Mouse (Mus musculus) brain, embryonic 14.5 days (tissue): ENCODE data around the gene Atp1b1. TPM values are rescaled to one million over a fixed set of nuclear protein-coding genes. Genes with fewer than 3 reads are reported as not detected.

Experiments
- DNase-seq: peaks from one replicate; pipeline ENCODE4 v3.0.0-alpha.2; 2011; ENCODE audit warnings: low read depth
- CTCF ChIP-seq: fragments of 200-500 bp; IDR thresholded peaks from 2 replicates; pipeline ENCODE4 v1.5.1; 2012; ENCODE audit warnings: inconsistent platforms, mild to moderate bottlenecking, moderate library complexity, borderline replicate concordance; ENCODE audit not compliant: insufficient read depth, insufficient read length; ENCODE audit errors: extremely low read depth
- POLR2A ChIP-seq: fragments of 200-500 bp; IDR thresholded peaks from 2 replicates; pipeline ENCODE4 v1.6.1; 2012; ENCODE audit warnings: mild to moderate bottlenecking, inconsistent platforms, borderline replicate concordance; ENCODE audit not compliant: poor library complexity, insufficient read depth, insufficient read length, severe bottlenecking; ENCODE audit errors: extremely low read depth
- polyA plus RNA-seq: library from polyadenylated mRNA; depleted of rRNA; stranded (reverse); fragments of >200 nt; gene quantifications from 2 replicates; pipeline ENCODE4 v1.2.3, GENCODE M21; 2012; rRNA removed

The Atp1b1 gene
- polyA plus RNA-seq, 1 experiment: 126 TPM

GRCm38 (mm10) chr1:164399578-164399977 lies 58.6 kb downstream of the Atp1b1 start:
- no peak for DNase-seq
- TF ChIP-seq POLR2A (no peak), CTCF (no peak)

GRCm38 (mm10) chr1:164397672-164398071 lies 60.5 kb downstream of the Atp1b1 start:
- DNase-seq: peak; percentile 29
- no peak for TF ChIP-seq POLR2A
- TF ChIP-seq CTCF: no peak

- DNase-seq: peak; percentile 79
- TF ChIP-seq CTCF: no peak
- no peak for TF ChIP-seq POLR2A
These were observed 62.9 kb downstream of the Atp1b1 start for GRCm38 (mm10) chr1:164395131-164395780.

GRCm38 (mm10) chr1:164392176-164392575 lies 66.0 kb downstream of the Atp1b1 start:
- peak; percentile 68 for DNase-seq
- TF ChIP-seq CTCF: no peak
- TF ChIP-seq POLR2A: no peak

GRCm38 (mm10) chr1:164389743-164390142 lies 68.4 kb downstream of the Atp1b1 start:
- TF ChIP-seq CTCF (no peak), POLR2A (no peak)
- DNase-seq: no peak

Other genes with a start within 250 kb of the Atp1b1 start
- gene Slc19a2, start 209.3 kb downstream of the Atp1b1 start, polyA plus RNA-seq: 8.3 and 8.5 TPM in 2 replicates
- 8.9 and 13.0 TPM in 2 replicates for gene Ccdc181, start 182.8 kb downstream of the Atp1b1 start, polyA plus RNA-seq
- gene Nme7, start 154.2 kb downstream of the Atp1b1 start, polyA plus RNA-seq: 18.4 and 19.2 TPM in 2 replicates
- gene Blzf1, start 150.9 kb downstream of the Atp1b1 start, polyA plus RNA-seq: 10.7 and 12.3 TPM in 2 replicates